Mouse (Mus musculus) lung, adult 2 months (tissue): Measurements from ENCODE around the gene Ttll3. TPM values are rescaled to one million over a fixed set of nuclear protein-coding genes. Genes with fewer than 3 reads are reported as not detected.

Source experiments
- DNase-seq: peaks from one replicate; pipeline ENCODE4 v3.0.0; 2022
- H3K4me1 ChIP-seq: fragments of 200-500 bp; 2 replicates; pipeline ENCODE4 v1.6.1; 2011; ENCODE audit warnings: low read length; ENCODE audit not compliant: control insufficient read depth, insufficient read depth
- H3K4me3 ChIP-seq: fragments of 200-500 bp; replicated peaks from 2 replicates; pipeline ENCODE3; 2011; ENCODE audit warnings: low read depth, mild to moderate bottlenecking, control low read depth, low read length; ENCODE audit errors: extremely low read depth
- CTCF ChIP-seq: fragments of 200-500 bp; IDR thresholded peaks from 2 replicates; pipeline ENCODE4 v1.5.1; 2011; ENCODE audit warnings: mild to moderate bottlenecking, low read length, control low read depth; ENCODE audit not compliant: insufficient read depth
- POLR2A ChIP-seq: fragments of 200-500 bp; IDR thresholded peaks from 2 replicates; pipeline ENCODE4 v1.6.1; 2011; ENCODE audit warnings: low read depth, mild to moderate bottlenecking, control low read depth, low read length, borderline replicate concordance; ENCODE audit errors: extremely low read depth
- WGBS: fragments of 180-500 bp; shearing (Covaris S2); methylation state at CpG from one replicate; pipeline ENCODE4 v1.1.7; 2018; 5-methylcytosine and 5-hydroxymethylcytosine counted together
- polyA plus RNA-seq: library from polyadenylated mRNA; depleted of rRNA; stranded (reverse); fragments of >200 nt; gene quantifications from 2 replicates; pipeline ENCODE4 v1.2.3, GENCODE M21; 2012

Ttll3 gene
- polyA plus RNA-seq, 1 experiment: 23.1 TPM

- TF ChIP-seq CTCF (no peak), POLR2A (no peak)
- H3K4me3 ChIP-seq: no peak overlapping the region
- DNase-seq: no peak
- H3K4me1 ChIP-seq: no peaks in the 10 kb centered on the region
- 55% methylated on average over 3 of the region's 3 CpGs for WGBS
Observed at GRCm38 (mm10) chr6:113431801-113432200, 42.7 kb downstream of the Ttll3 start.

DNA sequence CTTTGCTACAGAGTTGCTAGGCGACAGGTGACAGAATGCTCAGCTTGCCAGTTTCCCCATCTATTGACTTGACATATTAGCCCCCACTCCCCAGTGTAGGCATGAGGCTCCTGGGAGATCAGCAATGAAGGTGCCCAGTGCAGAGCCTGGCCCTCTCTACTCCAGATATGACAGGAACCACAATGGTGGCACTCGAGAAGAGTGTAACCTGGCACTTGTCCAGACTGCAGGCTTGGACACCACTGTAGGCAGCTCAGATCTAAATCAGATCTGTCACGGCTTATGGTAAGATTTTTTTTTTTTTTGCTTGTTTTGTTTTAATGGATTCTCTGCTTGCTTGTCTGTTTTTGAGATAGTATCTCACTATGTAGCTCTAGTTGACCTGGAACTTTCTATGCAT is 44.6 kb downstream of the Ttll3 start:
- H3K4me3 ChIP-seq: no peak overlapping the region
- DNase-seq: no peak
- no peaks in the 10 kb centered on the region for H3K4me1 ChIP-seq
- TF ChIP-seq POLR2A: no peak
- WGBS: 46% methylated on average over 3 of the region's 3 CpGs

DNA sequence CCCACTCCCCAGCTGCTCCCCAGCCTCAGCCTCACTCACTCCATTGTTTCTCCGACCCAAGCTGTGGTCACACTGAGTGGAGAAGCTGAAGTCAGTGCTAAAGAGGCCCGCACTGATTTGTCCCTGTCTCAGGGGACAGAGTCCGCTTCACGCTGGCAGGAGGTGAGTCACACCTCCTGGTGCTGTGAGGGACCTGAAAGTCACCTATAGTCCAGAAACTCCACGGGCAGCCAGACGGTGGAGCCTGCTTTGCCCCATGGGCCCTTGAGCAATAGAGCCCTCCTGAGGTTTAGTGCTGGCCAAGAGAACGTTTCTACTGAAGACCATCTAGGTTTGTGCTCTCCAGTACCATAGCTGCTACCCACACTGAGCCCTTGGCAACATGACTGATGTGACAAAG is 45.6 kb downstream of the Ttll3 start:
- Histone ChIP-seq H3K4me3 (no peak overlapping the region), H3K4me1 (no peaks in the 10 kb centered on the region)
- WGBS: 64% methylated on average over 7 of the region's 7 CpGs
- no peak for DNase-seq
- TF ChIP-seq CTCF (no peak), POLR2A (no peak)

GRCm38 (mm10) chr6:113435664-113436205 is 46.7 kb downstream of the Ttll3 start, which contains the start of gene Cidec:
TSS of gene Cidec (minus strand) at chr6:113435760.
- WGBS: 71% methylated on average over 9 of the region's 9 CpGs
- Histone ChIP-seq H3K4me1 (no peaks in the 10 kb centered on the region), H3K4me3 (no peak within 1 kb of the TSS)
- TF ChIP-seq CTCF: no peak
- TF ChIP-seq POLR2A: no peak
- no peak for DNase-seq

DNA sequence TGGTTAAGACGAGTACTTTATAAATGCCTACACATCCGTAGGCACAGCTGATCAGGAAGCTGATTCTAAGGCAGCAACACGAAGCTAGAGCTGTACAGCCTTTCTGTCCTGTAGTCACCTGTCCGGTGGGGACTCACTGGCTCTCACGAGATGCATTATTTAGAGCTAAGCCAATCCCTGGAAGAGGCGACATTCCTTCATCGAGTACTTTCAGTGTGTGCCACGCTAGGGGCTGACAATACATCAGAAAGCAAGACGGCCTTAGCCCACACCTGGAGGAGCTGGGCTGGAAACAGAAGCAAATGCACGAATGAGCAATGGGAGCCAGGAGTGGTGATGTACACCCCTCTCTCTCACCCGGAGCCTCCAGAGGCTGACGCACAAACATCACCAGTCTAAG is 48.1 kb downstream of the Ttll3 start:
- WGBS: 64% methylated on average over 12 of the region's 12 CpGs

GRCm38 (mm10) chr6:113438721-113439430 is 49.8 kb downstream of the Ttll3 start:
- Histone ChIP-seq H3K4me3 (no peak overlapping the region), H3K4me1 (peaks cover 3% of the 10 kb centered on the region; the same call in 1 of the 2 replicates)
- no peak for TF ChIP-seq CTCF
- no peak for TF ChIP-seq POLR2A
- DNase-seq: no peak
- WGBS: 34% methylated on average over 12 of the region's 12 CpGs

More for the DNA sequence above, 48.1 kb downstream of the Ttll3 start:
- TF ChIP-seq POLR2A (no peak), CTCF (no peak)
- Histone ChIP-seq H3K4me3 (no peak overlapping the region), H3K4me1 (no peaks in the 10 kb centered on the region)
- DNase-seq: no peak

DNA sequence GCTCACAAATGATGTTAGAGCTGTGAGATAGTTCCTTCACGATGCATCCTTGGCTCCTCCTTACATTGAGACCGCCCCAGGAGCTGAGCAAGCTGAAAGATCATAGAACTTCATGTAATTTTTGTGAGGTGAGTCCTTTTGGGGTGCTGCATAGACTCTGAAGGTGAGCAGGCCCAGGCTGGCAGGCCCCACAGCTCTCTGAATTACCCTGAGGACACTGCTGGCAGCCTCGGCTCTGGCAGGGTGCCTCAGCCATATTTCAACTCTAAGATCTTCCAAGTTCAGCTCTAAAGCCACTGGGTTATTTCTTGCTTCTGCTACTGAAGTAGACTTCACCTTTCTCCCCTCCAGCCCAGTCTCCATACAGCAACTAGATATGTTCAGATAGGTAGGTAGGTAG is 51.6 kb downstream of the Ttll3 start:
- WGBS: 84% methylated on average over 3 of the region's 3 CpGs
- H3K4me3 ChIP-seq: no peak overlapping the region
- H3K4me1 ChIP-seq: peaks cover 3% of the 10 kb centered on the region; the same call in 1 of the 2 replicates
- TF ChIP-seq CTCF (no peak), POLR2A (no peak)
- DNase-seq: no peak

- 48% methylated on average over 7 of the region's 7 CpGs for WGBS
- peak; percentile 74 for DNase-seq
- H3K4me3 ChIP-seq: no peak overlapping the region
- peaks cover 3% of the 10 kb centered on the region; the same call in 1 of the 2 replicates for H3K4me1 ChIP-seq
- TF ChIP-seq POLR2A (no peak), CTCF (peak; percentile 70)
Observed at GRCm38 (mm10) chr6:113441147-113441680, 52.2 kb downstream of the Ttll3 start.

DNA sequence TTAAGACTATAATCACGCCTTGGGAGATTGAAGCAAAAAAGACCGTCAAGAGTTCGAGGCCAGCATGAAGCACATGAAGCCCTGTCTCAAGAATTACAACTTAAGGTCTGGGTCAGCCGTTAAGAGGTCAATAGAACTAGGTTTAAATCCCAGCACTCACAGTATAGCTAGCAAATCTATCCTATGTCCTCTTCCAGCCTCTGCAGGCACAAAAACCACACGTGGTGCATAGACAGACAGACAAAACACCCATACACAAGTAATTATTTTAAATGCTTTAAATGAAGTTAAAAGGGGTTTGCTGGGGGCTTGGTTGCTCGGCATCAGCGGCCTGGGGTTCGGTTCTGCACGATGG is 53.0 kb downstream of the Ttll3 start:
- no peak for DNase-seq
- no peak for TF ChIP-seq CTCF
- no peak for TF ChIP-seq POLR2A
- peak overlapping the region; percentile 52 for H3K4me3 ChIP-seq
- H3K4me1 ChIP-seq: peaks cover 3% of the 10 kb centered on the region; the same call in 1 of the 2 replicates
- 37% methylated on average over 9 of the region's 9 CpGs for WGBS
